Mouse (Mus musculus) ovary, postnatal 10 days (tissue): ENCODE data around the gene Upk1a.
A peak's percentile ranks its signal among the peaks of the same experiment; 100 is the strongest.

Source experiments
- DNase-seq: peaks from one replicate; pipeline ENCODE4 v3.0.0; 2022; ENCODE audit warnings: low spot score

Gene Upk1a

DNA sequence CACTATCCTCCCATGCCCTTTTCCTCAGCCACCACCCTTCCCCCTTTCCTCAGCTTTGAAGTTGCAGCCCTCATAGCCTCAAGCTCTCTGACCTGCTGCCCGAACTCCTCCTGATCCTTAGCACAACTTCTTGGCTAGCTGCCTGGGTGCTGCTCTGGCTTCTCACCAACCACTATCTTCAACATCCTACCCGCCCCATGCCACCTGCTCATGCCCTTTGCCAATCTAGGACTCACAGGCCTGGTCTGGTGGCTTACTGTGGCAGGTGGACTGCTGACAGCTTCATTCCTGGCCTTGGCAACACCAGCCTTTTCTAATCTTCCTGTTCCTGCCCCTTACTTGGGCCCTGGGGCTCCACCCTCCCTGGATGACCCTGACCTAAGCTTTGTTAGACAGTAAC, 39.7 kb downstream of the Upk1a start:
- DNase-seq: no peak

GRCm38 (mm10) chr7:30572389-30572788, 40.3 kb downstream of the Upk1a start:
- no peak for DNase-seq

DNA sequence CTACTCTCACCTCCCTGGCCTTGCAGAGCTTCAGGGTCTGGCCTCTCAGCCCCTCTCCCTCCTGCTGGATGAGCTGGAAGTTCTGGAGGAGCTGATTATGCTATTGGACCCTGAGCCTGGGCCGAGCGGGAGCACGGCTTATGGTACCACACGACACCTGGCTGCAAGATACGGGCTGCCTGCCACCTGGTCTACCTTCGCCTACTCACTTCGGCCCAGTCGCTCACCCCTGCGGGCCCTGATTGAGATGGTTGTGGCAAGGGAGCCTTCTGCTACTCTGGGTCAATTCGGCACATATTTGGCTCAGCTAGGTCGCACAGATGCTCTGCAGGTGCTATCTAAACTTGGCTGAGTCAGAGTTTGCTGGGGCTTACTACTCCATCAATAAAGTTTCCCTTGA, 45.1 kb downstream of the Upk1a start:
- DNase-seq: no peak

DNA sequence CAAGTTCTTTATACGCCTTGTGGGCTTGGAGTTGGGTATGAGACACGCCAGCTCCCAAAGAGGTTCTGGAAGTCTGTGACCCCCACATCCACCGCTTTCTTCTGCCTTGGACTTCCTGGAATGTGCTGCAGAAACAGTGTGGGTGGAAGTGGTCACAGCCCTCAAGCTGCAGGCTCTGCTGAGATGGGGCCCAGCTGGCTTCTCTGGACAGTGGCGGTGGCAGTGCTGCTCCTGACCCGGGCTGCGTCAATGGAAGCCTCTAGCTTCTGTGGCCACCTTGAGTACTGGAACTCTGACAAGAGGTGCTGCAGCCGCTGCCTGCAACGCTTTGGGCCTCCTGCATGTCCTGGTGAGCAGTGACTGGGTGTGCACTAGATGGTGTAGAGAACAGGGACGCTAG, 46.6 kb downstream of the Upk1a start:
- DNase-seq: no peak

DNA sequence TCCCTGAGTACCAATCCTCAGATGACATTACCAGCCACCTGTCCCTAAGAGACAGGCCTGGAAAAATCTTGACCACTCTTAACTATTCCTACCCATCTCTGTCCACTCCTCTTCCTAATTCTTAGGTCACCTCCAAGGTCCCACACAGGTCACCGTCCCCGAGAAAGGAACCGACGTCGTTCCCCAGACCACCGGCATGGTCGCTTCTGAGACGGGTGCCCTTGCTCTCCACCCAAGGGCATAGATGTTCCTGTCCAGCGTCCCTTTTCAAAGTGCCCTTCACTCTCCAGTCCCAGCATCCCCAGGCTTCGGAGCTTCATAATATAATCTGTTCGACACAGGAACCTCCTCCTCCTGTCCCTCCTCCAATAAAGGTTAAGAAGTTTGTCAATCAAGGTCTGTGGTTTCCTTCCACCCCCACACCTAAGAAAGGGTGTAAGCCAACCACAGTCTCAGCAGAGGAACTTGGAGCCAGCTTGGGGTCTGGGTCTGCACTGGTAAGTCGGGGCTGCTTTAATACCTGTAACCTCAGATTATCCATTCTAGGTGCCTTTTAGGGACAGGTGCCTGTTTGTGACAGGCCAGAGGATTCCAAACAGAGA, 47.6 kb downstream of the Upk1a start, which contains the start of gene Igflr1:
Gene Igflr1, plus strand, starts transcription at position 458 of the 602 bp plus-strand sequence.
- no peak for DNase-seq

DNA sequence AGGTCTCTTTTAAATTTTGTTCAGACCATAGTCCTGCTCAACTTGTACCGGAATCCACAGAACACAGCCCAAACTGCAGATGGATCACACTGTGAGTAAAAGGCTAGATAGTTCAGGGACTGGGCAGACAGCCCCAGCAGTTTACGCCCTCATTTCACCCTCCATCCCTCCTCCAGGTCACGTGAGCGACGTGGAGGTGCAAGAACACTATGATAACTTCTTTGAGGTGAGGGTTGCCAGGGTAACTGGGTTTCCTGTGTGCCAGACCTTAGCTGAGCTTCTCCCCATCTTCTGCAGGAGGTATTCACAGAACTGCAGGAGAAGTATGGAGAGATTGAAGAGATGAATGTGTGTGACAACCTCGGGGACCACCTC, 48.8 kb downstream of the Upk1a start:
- DNase-seq: no peak

DNA sequence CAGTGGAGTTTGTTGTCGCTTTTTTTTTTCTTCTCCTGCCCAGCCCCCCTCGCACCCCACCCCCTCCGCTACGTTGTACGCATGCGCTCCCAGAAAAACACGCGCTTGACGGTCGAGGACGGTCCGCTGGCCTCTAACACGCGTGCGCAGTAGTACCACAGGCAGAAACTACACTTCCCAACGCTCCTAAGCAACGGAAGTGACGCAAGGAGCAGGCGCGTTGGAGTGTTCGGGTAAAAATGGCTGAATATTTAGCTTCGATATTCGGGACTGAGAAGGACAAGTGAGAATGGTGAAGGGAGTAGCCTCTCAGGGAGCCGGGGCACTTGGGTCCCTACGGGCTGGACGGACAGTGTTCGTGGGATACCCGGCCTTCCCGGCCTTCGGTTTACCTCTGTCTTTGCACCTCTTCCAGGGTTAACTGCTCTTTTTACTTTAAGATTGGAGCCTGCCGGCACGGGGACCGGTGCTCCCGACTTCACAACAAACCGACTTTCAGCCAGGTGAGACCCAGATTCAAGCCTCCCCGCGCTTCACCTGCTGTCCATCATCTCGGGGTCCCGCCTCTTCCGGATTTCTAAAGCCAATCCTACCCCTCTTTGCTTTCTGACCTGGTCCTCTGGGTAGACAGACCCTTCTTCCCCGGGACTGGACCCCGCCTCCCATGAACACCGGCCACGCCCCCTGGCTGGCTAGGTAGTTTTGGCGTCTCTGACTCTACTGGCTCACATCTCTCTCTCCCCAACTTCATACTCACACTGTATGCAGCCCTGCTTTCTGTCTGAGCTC, 49.3 kb downstream of the Upk1a start, which contains the start of the genes U2af1l4, Gm49396 and Psenen:
Gene U2af1l4, plus strand, starts transcription at position 185 of the 789 bp plus-strand sequence.
Gene Gm49396, plus strand, starts transcription at position 228 of the 789 bp plus-strand sequence.
Gene Psenen, minus strand, starts transcription at position 511 of the 789 bp plus-strand sequence.
- peak; percentile 83 for DNase-seq

DNA sequence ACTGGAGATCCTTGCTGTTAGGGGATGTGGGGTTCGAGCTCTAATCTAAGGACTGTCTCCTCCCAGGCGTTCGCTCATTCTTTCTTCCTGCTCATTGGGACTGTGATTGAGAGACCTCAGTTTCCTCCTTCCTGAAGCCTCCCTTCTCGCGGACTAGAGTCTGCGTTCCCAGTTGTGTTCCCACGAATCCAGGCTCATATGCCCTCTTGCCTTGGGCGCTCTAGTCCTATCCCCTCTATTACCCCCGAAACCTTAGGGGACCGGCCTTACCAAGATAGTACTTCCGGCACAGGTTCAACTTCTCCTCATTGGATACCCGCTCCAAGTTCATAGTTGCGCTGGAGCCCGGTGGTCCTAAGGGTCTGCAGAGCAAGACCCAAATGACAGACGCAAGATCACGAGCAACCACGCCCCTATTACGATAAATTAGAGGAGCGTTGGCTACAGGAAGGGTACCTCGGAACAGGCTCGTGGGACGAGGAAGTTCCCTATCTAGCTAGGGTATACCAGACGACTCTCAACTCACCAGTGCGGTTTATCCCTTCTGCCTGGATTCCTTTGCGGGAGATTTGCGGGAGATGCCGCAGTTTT, 50.0 kb downstream of the Upk1a start:
- DNase-seq: peak; percentile 21

GRCm38 (mm10) chr7:30560296-30560695, 52.4 kb downstream of the Upk1a start:
- DNase-seq: no peak

- peak; percentile 72 for DNase-seq
These were observed 53.1 kb downstream of the Upk1a start, which contains the start of gene Lin37 for GRCm38 (mm10) chr7:30559443-30559954. Lin37 (minus strand) TSS chr7:30559838.

- no peak for DNase-seq
These were observed 53.8 kb downstream of the Upk1a start for GRCm38 (mm10) chr7:30558656-30559442.

- DNase-seq: no peak
These were observed 54.6 kb downstream of the Upk1a start for GRCm38 (mm10) chr7:30557901-30558514.

DNA sequence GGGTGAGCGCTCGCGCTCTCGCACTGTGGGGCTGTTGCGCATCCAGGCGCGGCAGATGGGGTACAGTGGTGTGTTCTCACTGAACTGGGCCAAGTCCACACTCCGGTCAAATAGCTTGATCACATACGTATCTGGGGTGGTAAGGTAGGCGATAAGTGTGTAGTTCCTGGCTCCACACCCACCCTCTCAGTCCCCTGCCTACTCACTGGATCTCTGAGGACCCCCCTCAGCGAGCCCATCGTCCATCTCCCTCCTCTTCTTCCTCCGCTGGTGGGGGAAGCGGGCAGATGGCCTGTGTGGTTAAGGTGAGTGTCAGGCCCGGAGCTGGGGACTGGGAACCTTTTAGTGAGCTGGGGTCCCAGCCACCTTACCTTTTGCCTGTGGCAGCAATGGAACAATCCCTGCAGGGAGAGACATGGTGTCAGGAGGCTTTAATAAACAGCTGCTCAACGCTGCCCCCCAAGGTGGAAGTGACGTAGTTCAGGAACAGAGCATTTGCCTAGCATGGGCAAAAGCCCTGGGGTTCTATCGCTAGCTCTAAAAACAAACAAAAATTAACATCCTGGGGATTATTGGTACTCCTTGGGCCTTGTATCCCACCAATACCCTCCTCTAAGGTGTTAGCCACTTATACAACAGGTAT, 55.6 kb downstream of the Upk1a start:
- DNase-seq: no peak

DNA sequence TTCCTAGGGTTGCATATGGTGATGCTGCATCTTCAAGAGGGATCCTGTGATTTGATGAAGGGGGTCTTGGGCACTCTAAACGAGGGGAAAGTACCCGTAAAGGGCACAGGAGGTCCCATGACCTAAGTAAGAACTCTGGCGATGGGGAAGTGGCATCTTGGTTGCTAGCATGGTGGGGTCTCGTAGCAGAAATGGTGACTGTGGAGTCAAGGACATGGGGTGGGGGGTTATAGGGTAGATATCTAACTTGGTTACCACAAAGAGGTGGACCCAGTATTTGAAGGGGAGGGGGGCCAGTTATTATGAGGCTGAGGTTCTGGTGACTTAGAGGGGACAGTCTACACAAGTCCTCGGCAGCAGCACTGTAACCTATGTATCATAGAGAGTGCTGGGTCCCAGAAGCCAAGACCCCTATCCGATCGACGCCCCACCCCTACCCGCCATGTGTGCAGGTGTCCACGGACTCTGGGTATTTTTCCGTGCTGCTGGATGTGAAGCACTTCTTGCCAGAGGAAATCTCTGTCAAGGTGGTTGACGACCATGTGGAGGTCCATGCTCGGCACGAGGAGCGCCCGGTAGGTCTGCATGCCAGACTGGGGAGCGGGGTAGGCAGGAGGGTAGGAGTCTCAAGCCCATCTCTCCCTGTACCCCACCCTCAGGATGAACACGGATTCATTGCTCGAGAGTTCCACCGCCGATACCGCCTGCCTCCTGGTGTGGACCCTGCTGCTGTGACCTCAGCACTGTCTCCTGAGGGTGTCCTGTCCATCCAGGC, 58.6 kb downstream of the Upk1a start:
- DNase-seq: no peak
